Mouse (Mus musculus): ENCODE measurements around the gene Gatad2b.
"Not testable (repeated sequence)": the region's sequence is repeated elsewhere in the genome, so short reads cannot be mapped to it uniquely, and the experiment has no call there.

Gatad2b gene

DNA sequence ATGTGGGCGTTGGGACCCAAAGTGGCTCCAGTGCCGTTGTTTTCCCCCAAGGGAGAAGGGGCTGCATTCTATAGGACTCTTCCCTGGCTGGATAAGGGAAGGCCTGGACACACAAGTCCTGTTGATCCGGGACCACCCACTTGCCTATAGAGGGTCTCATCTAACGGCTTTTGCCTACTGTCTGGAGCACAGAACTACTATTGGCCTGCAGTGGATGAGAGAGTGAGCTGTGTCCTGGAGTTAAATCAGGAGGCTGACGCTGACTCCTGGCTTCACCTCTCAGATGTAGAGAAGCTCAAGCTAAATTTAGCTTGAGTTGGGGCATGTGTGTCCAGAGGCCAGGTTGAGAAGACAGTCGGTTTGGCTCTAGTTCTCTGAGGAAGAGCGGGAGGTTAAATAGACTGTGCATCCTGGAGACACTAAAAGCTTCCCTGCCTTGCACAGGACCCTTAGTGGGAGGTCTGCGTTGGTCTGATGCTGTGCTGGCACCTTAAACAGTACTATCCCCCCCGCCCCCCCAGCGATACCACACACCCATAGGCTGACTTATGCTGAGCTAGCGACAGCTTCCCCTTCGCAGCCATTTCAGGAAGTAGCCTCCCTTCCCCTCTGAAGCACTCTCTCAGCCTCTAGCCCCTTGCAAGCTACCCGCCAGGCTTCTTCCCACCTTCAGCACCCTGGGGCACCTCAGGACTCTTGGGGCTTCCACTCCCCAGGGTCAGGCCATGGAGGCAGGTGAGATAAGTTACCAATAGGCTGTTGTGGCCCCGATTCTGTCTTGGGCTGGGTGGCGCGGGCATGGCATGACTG is 26.8 kb upstream of the Gatad2b start:
- in situ Hi-C loops (cut with MboI, MseI) = no loop called here

DNA sequence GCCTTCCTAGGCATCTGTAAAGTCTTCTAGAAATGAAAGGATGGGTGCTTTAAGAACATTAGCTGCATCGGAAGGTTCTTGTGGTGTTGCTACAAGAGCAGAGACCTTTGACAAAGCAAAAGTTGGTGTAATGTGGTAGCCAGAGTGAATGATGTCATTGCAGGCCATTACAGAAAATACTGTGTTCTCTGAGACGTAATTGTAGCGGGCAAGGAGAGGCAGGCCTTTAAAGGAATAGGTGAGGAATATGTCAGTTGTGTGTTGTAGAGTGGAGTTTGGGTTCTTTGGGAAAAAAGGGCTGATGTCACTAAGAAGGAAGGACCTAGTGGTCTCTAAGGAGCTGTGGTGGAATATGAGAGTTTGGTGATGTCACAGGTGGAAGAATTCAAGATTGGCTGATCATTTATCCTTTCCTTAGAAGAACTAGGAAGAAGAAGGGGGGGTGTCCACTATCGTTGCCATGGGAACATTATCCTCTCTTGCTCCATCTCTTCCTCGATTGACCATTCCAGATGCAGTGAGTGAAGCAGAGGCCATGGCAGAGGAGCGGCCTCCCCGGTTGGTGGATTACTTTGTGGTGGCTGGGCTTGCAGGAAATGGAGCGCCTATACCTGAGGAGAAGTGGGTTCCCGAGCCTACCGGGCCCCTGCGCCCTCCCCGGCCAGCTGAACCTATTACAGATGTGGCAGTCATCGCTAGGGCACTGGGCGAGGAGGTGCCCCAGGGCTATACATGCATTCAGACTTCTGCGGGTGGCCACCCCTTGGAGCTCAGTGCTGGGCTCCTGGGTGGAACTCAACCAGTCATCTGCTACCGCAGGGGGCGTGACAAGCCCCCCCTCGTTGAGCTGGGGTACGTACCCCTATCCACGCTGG is 25.8 kb upstream of the Gatad2b start:
- in situ Hi-C loops (cut with MboI, MseI) = no loop called here

DNA sequence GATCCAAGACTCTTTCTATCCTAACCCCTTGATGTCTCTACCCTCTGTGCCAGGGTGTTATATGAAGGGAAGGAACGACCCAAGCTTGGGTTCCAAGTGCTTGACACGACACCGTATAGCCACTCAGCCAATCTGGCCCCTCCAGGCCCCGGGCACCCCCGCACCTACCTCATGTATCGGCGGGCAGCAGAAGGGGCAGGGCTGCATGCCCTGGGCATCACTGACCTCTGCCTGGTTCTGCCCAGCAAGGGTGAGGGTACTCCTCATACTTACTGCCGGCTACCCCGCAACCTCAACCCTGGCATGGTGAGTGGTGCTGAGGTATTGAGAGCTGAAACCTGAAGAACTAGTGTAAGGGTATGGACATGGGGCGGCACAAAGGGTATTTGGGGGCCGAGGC is 24.8 kb upstream of the Gatad2b start:
- in situ Hi-C loops (cut with MboI, MseI) = no loop called here

DNA sequence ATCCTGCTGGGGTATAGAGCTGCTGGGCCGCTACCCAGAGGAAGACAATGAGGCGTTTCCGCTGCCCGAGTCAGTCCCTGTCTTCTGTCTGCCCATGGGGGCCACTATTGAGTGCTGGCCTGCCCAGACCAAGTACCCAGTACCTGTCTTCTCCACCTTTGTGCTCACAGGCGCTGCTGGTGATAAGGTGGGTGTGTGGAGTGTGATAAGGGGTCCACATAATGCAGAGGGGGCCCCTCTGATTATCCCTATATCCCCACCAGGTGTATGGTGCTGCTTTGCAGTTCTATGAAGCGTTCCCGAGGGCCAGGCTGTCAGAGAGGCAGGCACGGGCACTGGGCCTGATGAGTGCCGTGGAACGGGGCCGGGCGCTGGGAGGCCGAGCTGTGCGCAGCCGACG is 24.0 kb upstream of the Gatad2b start:
- in situ Hi-C loops (cut with MboI, MseI) = no loop called here

DNA sequence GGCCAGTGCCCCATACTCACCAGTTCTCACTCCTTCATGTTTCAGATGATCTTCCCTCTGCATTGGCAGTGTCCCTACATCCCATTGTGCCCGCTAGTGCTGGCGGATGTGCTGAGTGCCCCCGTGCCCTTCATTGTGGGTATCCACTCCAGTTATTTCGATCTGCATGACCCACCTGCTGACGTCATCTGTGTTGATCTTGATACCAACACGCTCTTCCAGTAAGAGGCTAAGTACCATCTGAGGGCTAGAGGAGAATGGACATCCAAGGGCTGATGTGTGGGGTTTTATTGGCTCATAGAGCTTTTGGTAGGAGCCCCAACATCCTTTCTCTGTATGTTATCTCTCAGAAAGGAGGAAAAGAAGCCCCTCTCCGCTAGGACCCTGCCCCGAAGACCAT is 22.2 kb upstream of the Gatad2b start:
- in situ Hi-C loops (cut with MboI, MseI) = no loop called here

DNA sequence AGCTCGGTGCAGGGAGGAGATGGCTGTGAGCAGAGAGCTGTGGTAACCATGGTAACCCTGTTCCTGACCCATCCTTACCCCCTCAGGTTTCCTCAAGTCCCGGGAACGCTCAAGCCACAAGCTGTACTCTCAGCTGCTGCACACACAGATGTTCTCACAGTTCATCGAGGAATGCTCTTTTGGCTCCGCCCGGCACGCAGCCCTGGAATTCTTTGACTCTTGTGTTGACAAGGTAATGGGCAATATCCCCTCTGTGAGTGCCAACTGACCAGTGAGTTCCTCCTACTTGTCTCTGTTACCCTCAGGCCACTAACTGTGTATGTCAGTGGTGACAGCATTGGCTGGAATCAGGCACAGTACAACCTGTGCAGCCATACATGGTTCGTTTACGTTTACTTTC is 20.8 kb upstream of the Gatad2b start:
- in situ Hi-C loops (cut with MboI, MseI) = no loop called here

DNA sequence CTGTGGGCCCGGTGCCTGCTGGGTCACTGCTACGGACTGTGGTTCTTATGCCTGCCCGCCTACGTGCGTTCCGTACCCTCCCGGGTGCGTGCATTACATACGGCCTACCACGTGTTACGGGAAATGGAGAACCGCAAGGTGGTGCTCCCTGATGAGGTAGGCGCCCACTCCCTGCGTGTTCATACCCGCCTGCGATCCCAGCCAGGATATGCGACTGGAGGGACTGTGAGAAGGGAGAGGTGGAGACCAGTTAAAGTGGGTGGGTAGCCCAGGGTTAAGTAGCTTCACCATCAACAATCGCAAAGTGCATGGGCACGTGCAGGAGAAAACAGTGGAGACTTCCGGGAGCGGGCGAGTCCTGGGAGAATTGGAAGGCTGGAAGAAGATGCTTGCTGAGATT is 19.1 kb upstream of the Gatad2b start:
- in situ Hi-C loops (cut with MboI, MseI) = no loop called here

DNA sequence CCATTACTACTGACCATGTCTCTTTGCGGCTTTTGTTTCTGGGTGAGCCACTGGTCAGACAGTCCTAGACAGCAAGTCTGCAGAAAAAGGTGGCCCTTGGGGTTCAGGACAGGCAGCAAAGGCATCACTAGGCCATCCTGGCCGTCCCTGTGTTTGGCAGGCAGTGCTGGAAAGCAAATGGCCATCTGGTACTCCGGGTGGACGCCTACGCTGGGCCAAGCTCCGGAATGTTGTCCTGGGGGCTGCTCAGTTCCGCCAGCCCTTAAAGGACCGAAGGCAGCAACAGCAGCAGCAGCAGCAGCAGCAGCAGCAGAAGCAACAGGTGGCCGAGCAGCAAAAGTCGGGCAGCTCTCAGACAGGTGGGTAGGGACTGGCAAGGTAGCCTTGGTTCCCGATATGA is 17.7 kb upstream of the Gatad2b start:
- in situ Hi-C loops (cut with MboI, MseI) = no loop called here

DNA sequence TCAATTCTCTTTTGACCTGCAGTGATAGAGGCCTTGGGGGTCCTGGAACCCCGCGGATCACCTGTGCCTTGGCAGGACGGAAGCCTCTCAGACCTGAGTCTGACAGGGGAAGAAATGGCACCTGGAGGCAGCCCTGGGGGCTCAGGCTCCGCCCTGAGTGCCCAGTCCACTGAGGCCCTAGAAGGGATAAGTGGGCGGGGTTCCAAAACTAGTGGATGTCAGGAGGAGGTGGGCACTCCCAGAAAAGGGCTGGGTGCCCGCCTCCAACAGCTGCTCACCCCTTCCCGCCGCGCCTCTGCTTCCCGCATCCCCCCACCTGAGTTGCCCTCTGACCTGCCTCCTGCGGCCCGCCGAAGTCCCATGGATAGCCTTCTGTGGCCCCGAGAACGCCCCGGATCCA is 16.1 kb upstream of the Gatad2b start:
- in situ Hi-C loops (cut with MboI, MseI) = no loop called here

DNA sequence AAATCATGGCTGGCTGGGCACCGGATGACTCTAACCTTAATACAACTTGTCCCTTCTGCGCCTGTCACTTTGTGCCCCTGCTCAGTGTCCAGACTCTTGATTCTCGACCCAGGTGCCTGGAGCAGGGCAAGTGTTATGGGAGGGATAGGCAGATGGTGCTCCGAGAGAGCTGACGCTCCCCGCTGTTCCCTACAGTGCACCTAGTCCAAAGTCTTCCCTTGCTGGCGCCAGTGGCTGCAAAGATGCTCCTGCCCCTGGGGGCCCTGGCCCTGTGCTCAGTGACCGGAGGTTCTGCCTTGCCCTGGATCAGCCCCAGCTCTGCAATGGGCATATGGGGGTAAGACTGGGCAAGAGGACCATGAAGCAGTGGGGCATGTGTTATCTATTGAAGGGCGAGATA is 15.2 kb upstream of the Gatad2b start:
- in situ Hi-C loops (cut with MboI, MseI) = no loop called here

DNA sequence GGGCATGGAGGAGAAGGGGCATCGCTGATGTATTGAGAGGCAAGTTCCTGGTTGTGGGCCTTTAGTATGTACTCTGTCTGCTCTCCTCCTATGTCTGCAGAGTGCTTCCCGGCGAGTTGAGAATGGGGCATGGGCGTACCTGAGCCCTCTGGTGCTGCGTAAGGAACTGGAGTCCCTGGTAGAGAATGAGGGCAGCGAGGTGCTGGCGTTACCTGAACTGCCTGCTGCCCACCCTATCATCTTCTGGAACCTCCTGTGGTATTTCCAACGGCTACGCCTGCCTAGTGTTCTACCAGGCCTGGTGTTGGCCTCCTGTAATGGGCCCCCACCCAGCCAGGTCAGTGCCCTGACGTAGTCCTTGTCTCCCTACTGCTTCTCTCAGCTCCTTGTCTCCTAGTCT is 14.8 kb upstream of the Gatad2b start:
- in situ Hi-C loops (cut with MboI, MseI) = no loop called here

DNA sequence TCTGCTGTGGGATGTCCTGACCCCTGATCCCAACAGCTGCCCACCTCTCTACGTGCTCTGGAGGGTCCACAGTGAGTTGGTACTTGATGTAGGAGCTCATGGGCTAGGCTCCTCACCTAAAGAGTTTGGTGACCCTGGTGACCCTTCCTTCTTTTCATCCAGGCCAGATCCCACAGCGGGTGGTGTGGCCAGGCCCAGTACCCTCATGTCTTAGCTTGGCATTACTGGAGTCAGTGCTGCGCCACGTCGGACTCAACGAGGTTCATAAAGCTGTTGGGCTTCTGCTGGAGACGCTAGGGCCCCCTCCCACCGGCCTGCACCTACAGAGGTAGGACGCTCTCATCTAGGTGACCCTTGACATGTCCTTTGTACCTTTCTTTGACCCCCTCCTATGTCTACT is 13.8 kb upstream of the Gatad2b start:
- in situ Hi-C loops (cut with MboI, MseI) = no loop called here

DNA sequence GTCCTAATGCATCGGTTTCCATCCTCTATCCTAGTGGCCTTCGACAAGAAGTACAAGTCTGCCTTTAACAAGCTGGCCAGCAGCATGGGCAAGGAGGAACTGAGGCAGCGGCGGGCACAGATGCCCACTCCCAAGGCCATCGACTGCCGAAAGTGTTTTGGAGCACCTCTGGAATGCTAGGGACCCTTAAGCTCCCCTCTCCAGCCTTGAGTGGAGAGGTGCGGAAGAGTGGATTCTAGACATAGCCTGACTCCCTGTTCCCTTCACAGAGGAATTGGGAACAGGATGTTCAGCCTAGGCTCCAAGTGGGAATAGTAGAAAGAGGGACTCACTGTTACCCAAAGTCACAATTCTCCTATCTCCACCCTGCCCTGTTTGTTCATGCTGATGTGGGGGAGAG is 13.2 kb upstream of the Gatad2b start:
- in situ Hi-C loops (cut with MboI, MseI) = no loop called here

DNA sequence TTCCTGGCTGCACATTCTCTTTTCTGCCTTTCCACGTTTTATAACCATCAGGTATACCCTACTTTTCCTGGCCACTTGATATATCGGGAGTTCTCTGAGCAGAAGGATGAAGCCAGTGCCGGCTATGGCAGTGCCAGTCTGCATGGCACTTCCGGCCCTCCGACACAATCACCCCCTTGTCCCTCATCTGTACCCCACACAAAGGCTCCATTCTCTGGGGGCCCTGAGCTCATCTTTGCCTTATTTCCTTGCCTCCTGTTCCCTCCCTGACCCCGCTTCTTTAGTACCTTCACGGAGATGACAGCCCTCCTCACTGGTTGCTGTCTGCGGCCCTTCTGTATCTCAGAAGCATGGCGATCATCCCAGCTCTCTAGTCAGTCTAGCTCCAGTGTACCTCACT is 12.3 kb upstream of the Gatad2b start:
- in situ Hi-C loops (cut with MboI, MseI) = no loop called here

DNA sequence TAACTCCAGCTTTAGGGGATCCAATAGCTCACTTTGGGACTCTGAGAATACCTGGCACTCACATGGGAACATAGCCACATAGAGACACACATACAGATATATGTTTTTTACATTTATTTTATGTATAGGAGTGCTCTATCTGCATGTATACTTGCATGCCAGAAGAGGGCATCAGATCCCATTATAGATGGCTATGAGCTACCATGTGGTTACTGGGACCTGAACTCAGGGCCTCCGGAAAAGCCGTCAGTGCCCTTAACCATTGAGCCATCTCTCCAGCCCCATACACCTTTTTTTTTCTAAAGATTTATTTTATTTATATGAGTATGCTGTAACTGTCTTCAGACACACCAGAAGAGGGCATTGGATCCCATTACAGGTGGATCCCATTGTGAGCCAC is 8.8 kb upstream of the Gatad2b start:
- in situ Hi-C loops (cut with MboI, MseI) = no loop called here

DNA sequence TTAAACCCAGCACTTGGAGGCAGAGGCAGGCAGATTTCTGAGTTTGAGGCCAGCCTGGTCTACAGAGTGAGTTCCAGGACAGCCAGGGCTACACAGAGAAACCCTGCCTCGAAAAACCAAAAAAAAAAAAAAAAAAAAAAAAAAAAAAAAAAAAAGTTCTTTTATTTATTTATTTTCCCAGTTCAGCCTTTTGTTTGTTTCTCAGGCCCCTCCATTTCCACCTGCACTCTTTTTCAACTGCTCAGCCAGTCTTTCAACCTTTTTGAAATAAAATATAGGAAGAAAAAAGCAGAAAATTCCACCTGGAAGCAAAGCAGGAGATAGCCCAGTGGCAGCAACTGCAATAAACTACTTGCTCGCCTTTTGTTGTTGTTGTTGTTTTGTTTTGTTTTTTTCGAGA is 3.6 kb upstream of the Gatad2b start:
- in situ Hi-C loops (cut with MboI, MseI) = not testable (repeated sequence)

DNA sequence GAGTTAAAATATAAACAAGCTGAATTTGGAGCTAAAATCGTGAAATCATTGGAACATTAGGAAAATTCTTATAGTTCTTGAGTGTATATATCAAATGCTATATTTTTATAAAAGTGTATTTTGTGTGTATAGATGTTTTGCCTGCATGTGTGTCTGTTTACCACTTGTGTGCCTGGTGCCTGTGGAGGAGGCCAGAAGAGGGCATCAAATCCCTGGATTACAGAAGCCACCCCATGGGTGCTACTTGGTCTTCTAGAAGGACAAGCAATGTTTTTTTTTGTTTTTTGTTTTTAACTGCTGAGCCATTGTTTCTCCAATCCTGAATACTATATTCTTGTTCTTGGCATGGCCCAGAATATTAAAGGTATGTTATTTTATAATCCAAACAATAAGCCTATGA is 2.4 kb upstream of the Gatad2b start:
- in situ Hi-C loops (cut with MboI, MseI) = no loop called here

DNA sequence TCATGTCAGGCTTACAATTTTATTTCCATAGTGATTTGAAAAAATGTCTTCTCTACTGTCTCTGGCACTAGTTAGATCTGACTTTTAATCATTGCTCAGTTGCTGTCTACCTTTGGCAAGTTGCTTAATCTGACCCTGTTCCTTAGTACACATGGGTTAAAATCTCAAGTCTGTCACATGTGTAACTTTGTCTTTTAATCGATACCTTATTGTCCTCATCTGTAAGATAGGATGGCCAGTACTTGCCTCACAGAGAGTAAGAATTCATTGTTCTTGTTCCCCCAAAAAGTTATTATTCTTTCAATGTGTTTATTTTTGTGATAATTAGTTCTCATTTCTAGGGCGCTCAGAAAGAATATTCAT is 1.0 kb upstream of the Gatad2b start:
- in situ Hi-C loops (cut with MboI, MseI) = no loop called here

DNA sequence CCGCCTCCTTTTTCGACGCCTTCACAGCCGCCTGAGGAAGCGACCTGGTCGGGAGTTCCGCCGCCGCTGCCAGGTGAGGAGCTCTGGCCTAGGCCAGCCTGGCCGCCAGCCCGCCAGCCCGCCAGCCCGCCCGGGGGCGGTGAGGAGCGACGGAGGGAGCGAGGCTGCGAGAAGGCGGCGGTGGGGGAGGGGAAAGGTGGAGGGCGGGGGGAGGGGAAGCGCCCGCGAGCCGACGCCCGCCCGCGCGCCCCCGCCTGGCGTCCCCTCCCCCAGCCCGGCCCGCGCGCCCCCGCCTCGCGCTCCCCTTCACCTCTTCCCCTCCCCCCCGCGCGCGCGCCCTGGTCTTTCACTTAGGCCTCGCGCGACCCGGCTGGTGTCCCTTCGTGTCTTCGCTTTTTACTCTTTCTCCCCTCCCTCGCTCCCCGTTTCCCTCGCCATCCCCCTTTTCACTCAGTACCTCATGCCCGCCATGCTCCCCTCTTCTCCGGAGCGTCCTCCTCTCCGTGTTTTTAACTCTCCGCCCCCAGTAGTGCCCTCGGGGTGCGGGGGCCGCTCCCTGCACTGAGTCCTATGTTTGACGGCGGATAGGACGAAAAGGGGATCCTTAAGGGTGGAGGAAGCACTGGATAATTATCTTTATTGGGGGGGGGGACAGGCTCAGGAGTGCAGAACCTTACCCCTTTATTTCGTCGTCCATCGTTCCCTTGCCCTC is 530 bp downstream of the Gatad2b start:
- in situ Hi-C loops (cut with MboI, MseI) = no loop called here

DNA sequence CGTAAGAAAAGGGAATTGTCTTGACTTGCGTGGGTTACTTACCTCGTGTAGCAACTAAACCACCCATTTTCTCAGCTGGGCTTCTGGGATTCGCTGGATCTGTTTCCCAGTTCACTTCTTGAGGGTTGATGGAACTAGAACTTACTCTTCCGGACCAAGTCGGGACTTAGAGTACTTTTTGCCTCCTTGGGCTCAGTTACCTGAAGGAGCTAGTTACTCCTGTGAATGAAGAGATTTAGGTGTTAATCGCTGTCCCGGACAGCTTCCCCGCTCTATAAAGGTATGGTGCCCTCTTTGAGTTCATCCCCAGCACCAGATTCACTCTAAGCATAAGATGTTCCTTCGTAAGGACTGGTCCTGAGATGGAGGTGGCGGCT is 1.1 kb downstream of the Gatad2b start:
- in situ Hi-C loops (cut with MboI, MseI) = no loop called here

DNA sequence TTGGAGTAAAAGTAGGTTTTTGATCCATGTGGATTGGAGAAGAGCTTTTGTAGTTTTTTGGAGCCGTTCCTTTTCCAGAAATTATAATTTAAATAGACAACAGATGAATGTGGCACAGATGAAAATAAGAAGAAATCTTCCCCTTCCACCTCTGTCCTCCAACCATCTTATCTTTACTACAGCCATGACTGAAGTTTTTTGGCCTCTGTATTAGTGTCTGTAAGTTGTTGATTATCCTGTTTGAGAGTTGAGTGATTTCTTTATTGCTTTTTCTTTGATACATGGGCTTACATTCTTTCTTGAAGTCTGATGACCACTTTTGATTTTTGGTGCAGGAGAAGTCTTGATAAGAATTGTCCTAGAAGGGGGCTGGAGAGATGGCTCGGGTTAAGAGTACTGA is 1.7 kb downstream of the Gatad2b start:
- in situ Hi-C loops (cut with MboI, MseI) = no loop called here

DNA sequence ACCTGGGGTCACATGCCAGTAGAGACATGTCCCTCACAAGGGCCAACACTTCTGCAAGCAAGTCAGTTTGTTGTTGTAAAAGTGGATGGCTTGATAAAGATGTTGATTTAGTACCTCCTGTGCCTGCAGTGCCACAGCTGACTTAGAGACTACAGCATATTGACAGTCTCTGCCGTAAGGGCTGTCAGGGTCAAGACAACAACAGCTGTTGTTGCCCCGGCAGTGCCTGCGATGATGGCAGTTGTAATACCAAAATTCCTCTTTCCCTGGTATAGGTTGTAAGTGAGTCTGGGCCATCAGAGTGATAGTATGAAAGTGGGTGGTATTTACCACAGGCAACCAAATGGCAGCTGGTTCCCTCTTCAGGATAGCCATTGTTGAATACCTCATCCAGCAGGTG is 12.8 kb downstream of the Gatad2b start:
- in situ Hi-C loops (cut with MboI, MseI) = no loop called here

DNA sequence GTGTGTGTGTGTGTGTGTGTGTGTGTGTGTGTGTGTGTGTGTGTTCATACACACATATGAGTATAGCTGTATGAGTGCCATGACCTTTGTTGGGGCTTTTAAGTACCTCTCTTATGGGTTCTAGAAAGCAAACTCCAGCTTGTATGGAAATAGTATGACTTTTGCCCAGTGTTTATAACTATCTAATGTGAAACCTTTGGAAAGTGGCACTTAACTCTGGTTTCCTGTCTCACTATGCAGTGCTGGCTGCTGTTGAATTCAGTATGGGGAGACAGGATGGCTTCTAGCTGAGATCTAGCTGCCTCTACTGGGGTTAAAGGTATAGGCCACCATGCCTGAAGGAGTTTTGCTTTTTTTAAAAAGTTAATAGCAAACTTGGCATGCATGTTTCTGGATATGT is 16.6 kb downstream of the Gatad2b start:
- in situ Hi-C loops (cut with MboI, MseI) = no loop called here

All from T-helper 2 cell (primary cell).